Mouse (Mus musculus) erythroblast, embryonic 14.5 days (primary cell): ENCODE measurements around the gene Atic.

Source experiments
- GATA1 ChIP-seq: IDR thresholded peaks from 2 replicates; pipeline ENCODE4 v1.6.1; 2012; ENCODE audit warnings: low read length, inconsistent platforms, mixed read lengths
- TAL1 ChIP-seq: IDR thresholded peaks from 3 replicates; pipeline ENCODE4 v1.6.1; 2012; ENCODE audit warnings: low read length, inconsistent platforms, mixed read lengths

DNA sequence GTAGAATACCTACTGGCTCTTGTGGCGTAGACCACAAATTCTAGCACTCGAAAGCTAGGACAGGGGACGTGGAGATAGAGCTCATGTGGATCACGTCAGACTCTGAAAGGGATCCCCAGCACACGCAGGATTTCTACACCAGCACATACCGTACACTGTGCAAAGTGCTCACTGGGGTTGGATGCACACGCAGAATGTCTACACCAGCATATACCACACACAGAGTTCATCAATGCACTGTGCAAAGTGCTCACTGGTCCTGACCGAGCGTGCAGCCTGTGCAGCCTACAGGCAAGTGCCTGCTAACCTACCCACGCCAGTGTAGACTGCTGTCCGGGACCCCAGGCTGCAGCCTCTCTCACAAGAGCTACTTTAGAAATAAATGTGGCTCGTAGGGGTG is 23.5 kb downstream of the Atic start:
- no peak for TF ChIP-seq TAL1
- no peak for TF ChIP-seq GATA1
